Mouse (Mus musculus): ENCODE results near the gene Farp1. TPM values are rescaled to one million over a fixed set of nuclear protein-coding genes. Genes with fewer than 3 reads are reported as not detected.

Farp1 gene
- total RNA-seq, 2 experiments from 2014 or later, result 41.6 to 58.5 TPM

- DNase-seq (ENCODE audit: low spot score in 2 of 2), result no peak
Observed at GRCm38 (mm10) chr14:121144496-121144895, 109.5 kb downstream of the Farp1 start.

- no peak for DNase-seq (ENCODE audit: low spot score in 2 of 2)
Observed at GRCm38 (mm10) chr14:121145291-121145690, 110.3 kb downstream of the Farp1 start.

GRCm38 (mm10) chr14:121145698-121146097 lies 110.7 kb downstream of the Farp1 start:
- no peak for DNase-seq (ENCODE audit: low spot score in 2 of 2)

- DNase-seq (ENCODE audit: low spot score in 2 of 2), result no peak
Observed at GRCm38 (mm10) chr14:121146213-121146612, 111.2 kb downstream of the Farp1 start.

- no peak for DNase-seq (ENCODE audit: low spot score in 2 of 2)
Observed at GRCm38 (mm10) chr14:121147026-121147425, 112.0 kb downstream of the Farp1 start.

- no peak for DNase-seq (ENCODE audit: low spot score in 2 of 2)
Observed at GRCm38 (mm10) chr14:121148088-121148785, 113.2 kb downstream of the Farp1 start.

- no peak for DNase-seq (ENCODE audit: low spot score in 2 of 2)
Observed at GRCm38 (mm10) chr14:121149984-121150383, 115.0 kb downstream of the Farp1 start.

GRCm38 (mm10) chr14:121151837-121152236 lies 116.8 kb downstream of the Farp1 start:
- no peak for DNase-seq (ENCODE audit: low spot score in 2 of 2)

GRCm38 (mm10) chr14:121152771-121153170 lies 117.8 kb downstream of the Farp1 start:
- DNase-seq (ENCODE audit: low spot score in 2 of 2), result no peak

- DNase-seq (ENCODE audit: low spot score in 2 of 2), result no peak
Observed at GRCm38 (mm10) chr14:121153260-121153659, 118.3 kb downstream of the Farp1 start.

GRCm38 (mm10) chr14:121155173-121155572 lies 120.2 kb downstream of the Farp1 start:
- DNase-seq (ENCODE audit: low spot score in 2 of 2), result no peak

- no peak for DNase-seq (ENCODE audit: low spot score in 2 of 2)
Observed at GRCm38 (mm10) chr14:121158616-121159015, 123.6 kb downstream of the Farp1 start.

GRCm38 (mm10) chr14:121162822-121163221 lies 127.8 kb downstream of the Farp1 start:
- no peak for DNase-seq (ENCODE audit: low spot score in 2 of 2)

- DNase-seq (ENCODE audit: low spot score in 2 of 2), result no peak
Observed at GRCm38 (mm10) chr14:121164866-121165265, 129.9 kb downstream of the Farp1 start.

- no peak for DNase-seq (ENCODE audit: low spot score in 2 of 2)
Observed at GRCm38 (mm10) chr14:121165408-121166037, 130.5 kb downstream of the Farp1 start.

- DNase-seq (ENCODE audit: low spot score in 2 of 2), result no peak
Observed at GRCm38 (mm10) chr14:121166038-121166436, 131.0 kb downstream of the Farp1 start.

- DNase-seq (ENCODE audit: low spot score in 2 of 2), result no peak
Observed at GRCm38 (mm10) chr14:121168716-121169115, 133.7 kb downstream of the Farp1 start.

GRCm38 (mm10) chr14:121170321-121170720 lies 135.3 kb downstream of the Farp1 start:
- DNase-seq (ENCODE audit: low spot score in 2 of 2), result no peak

- DNase-seq (ENCODE audit: low spot score in 2 of 2), result no peak
Observed at GRCm38 (mm10) chr14:121172065-121173036, 137.4 kb downstream of the Farp1 start.

GRCm38 (mm10) chr14:121175385-121175784 lies 140.4 kb downstream of the Farp1 start:
- no peak for DNase-seq (ENCODE audit: low spot score in 2 of 2)

- DNase-seq (ENCODE audit: low spot score in 2 of 2), result no peak
Observed at GRCm38 (mm10) chr14:121175861-121176260, 140.9 kb downstream of the Farp1 start.

- no peak for DNase-seq (ENCODE audit: low spot score in 2 of 2)
Observed at GRCm38 (mm10) chr14:121177907-121178306, 142.9 kb downstream of the Farp1 start.
